Mouse (Mus musculus) adrenal gland, adult (tissue): Measurements from ENCODE around the gene Gpr139.

Experiments used
- DNase-seq, 2 experiments: peaks; one replicate each; pipeline ENCODE4 v3.0.0; 2022 to 2023; ENCODE audit warnings: low spot score in 1 of 2; ENCODE audit not compliant: inconsistent age in 2 of 2

Gene Gpr139

GRCm38 (mm10) chr7:119184341-119185143 is at the start of gene Gpr139:
Gene Gpr139 (minus strand): TSS chr7:119184603.
- DNase-seq, result peak; percentile 3 to 29

- DNase-seq, result no peak
Measured at GRCm38 (mm10) chr7:119230971-119231370, 46.6 kb upstream of the Gpr139 start.

DNA sequence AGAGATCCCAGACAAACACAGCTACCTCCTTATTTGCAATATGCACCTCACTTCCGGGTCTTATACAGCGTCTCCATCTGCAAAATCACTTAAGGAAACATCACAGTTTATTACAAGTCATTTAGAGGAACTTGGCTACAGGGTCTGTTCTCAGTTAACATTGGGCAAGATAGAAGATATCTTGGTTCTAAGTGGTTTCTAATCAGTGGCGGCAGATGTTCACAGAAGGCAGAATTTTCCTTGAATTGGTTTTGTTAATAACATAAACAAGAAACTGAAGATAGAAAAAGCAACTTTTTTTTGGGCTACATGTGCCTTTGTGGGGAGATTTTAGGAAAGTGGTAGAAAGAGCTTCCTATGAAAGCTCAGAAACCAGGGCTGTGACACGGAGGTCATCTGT is 38.3 kb upstream of the Gpr139 start:
- DNase-seq, result no peak

- no peak for DNase-seq
Measured at GRCm38 (mm10) chr7:119219121-119219520, 34.7 kb upstream of the Gpr139 start.

GRCm38 (mm10) chr7:119207251-119207650 is 22.8 kb upstream of the Gpr139 start:
- DNase-seq, result no peak

- DNase-seq, result peak; percentile 31 to 73
Measured at GRCm38 (mm10) chr7:119186374-119186773, 2.0 kb upstream of the Gpr139 start.

DNA sequence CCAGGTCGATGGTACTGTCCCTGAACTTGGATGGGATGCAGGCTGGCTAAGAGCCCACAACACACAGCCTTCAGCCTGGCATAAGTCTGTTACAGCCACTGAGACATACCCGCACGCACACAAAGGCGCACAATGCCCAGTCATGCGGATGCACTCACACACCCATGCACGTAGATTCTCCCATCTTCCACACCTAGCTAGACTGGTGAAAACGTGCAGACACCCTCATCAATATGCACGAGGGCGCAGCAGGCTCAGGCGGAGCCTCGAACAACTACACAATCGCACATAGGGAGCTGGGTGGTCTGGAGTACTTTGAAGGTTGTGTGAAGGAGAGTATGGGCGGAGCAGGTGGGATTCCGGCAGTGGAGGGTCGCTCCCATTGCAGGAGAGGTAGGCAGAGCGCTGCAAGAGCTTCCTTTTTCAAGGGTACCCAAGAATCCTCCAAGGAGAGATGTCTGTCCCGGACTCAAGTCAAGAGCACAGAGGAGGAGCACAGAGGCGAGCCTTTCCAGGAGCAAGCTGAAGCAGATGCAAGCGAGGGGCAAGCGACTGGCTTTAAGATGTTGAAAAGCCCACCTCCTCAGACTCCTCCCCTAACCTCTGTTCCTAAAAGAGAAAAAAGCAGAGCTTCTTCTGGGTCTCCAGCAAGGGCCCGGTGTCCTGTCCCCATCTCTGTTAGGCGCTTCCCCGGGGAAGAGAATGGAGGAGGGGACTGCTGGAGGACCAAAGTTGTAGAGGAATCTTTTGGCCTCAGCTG is 958 bp upstream of the Gpr139 start:
- no peak for DNase-seq

DNA sequence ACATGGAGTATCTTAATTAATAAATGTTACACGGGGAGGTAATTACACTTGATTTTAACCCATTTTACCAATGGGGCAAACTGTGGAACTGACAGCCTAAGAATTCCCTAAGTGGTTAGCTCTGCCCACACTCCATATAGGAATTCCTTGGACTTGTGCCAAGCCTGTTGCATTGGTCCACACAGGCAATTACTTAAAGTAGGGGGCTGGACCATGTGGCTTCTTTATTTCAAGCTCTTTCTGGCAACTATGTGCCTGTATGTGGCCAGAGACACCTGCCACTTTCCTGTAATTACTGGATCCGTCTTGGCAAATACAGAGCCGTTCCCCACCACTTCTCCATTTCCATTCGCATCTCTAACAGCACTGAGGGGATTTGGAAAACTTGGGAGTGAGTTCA is 3.4 kb downstream of the Gpr139 start:
- no peak for DNase-seq

DNA sequence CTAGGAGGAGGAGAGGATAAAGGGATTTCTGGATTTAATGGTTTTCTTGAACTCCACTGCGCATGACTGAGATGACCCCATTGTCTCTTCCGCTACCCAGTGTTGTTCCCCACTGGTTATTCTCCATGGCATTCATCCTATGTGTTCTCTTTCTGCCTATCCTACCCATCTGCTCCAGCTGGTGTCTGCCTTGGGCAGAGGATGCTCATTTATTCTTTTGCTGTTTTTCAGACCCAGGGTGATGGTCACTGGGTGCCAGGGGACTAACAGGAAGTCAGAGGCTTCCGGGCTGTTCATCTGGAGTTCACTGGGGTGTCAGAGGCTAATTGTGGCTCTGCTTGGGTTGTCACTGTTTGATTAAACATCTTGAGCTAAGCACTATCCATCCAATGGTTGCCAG is 24.4 kb downstream of the Gpr139 start:
- no peak for DNase-seq

DNA sequence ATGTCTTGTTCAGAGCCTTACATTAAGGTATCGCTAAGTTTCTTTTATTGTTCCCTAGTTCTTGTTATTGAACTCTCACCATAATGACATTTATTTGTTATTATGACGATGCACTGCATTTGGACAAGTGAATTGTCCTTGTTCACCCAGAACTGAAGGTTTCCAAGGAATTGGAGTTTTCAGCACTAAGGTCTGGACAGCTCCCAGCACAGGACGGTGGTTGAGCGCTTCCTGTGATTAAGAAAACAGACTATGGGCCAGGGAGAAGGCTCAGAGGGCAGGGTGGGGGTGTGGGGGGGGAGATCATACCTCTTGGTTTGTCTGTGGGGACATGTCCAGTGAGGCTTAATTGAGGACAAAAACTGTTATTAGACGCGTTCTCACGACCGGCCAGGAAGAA is 72.6 kb downstream of the Gpr139 start:
- peak; percentile 9 to 66 for DNase-seq

DNA sequence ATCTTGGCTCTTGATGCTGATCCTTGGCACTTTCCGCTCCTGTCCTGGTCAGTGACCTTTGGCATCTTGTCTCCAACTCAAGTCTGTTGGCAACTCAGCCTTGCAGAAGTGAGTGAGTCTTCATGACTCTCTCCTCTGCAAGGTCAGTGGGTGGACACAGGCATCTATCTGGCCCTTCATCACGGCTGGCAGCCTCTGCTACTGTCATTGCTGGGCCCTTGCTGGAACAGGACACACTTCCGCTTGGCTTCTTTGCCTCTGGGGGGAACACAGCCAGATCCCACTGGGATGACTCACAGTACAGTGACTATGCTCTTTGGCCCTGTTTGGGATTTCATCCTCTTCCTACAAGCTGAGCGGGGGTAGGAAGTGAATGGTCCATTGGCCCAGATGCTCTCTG is 78.5 kb downstream of the Gpr139 start:
- peak; percentile 44 to 72 for DNase-seq

GRCm38 (mm10) chr7:119096583-119096982 is 87.8 kb downstream of the Gpr139 start:
- no peak for DNase-seq
